Mouse (Mus musculus) liver, adult 2 months (tissue): Measurements from ENCODE around the gene Cacna1h.

Experiments
- CTCF ChIP-seq: fragments of 200-500 bp; IDR thresholded peaks from 2 replicates; pipeline ENCODE4 v1.5.1; 2011; ENCODE audit warnings: low read depth, low read length, control low read depth
- POLR2A ChIP-seq: fragments of 200-500 bp; IDR thresholded peaks from 2 replicates; pipeline ENCODE4 v1.6.1; 2011; ENCODE audit warnings: low read length, control low read depth; ENCODE audit not compliant: insufficient read depth; ENCODE audit errors: extremely low read depth

DNA sequence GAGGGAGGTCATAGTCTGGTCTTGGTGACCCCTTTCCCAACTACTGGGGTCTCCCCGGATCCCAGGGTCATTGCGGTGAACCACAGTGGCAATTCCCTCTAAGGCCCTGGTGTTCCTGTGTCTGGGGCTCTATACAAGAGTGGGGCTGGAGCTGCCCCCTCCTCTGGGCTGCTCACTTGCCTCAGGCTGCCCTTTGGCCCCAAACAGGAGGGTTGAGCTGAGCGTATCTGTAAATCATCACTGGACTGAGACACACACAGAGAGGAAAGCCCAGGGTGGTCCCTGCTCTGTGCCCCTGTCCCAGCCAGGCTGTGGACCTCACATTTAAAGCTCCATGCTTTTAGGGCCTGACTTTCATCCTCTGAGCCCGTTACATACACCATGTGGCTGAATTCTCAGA, 95.4 kb downstream of the Cacna1h start:
- TF ChIP-seq CTCF (no peak), POLR2A (no peak)
